Mouse (Mus musculus) forebrain, embryonic 12.5 days (tissue): ENCODE measurements around the gene Slbp. TPM values are rescaled to one million over a fixed set of nuclear protein-coding genes. Genes with fewer than 3 reads are reported as not detected.

Experiments used
- ATAC-seq: fragments of 200-750 bp; cut with Nextera tagmentation; 2 replicates; pipeline ENCODE4 v1.8.0; 2017; ENCODE audit warnings: moderate TSS enrichment; ENCODE audit not compliant: low FRiP score
- H3K27ac ChIP-seq: fragments of 300-500 bp; sonication (generic); 2 replicates; pipeline ENCODE4 v1.5.1; 2016; ENCODE audit warnings: mild to moderate bottlenecking
- H3K27me3 ChIP-seq: fragments of 300-500 bp; sonication (generic); 2 replicates; pipeline ENCODE4 v1.6.1; 2016; ENCODE audit warnings: mild to moderate bottlenecking
- H3K36me3 ChIP-seq: fragments of 300-500 bp; sonication (generic); replicated peaks from 2 replicates; pipeline ENCODE4 v1.6.1; 2016; ENCODE audit warnings: mild to moderate bottlenecking
- H3K4me1 ChIP-seq: fragments of 300-500 bp; sonication (generic); 2 replicates; pipeline ENCODE4 v1.6.1; 2016
- H3K4me2 ChIP-seq: fragments of 300-500 bp; sonication (generic); 2 replicates; pipeline ENCODE4 v1.6.1; 2016; ENCODE audit warnings: mild to moderate bottlenecking, moderate library complexity
- H3K4me3 ChIP-seq: fragments of 300-500 bp; sonication (generic); replicated peaks from 2 replicates; pipeline ENCODE4 v1.5.1; 2016; ENCODE audit warnings: mild to moderate bottlenecking
- H3K9ac ChIP-seq: fragments of 300-500 bp; sonication (generic); 2 replicates; pipeline ENCODE4 v1.6.1; 2016; ENCODE audit warnings: mild to moderate bottlenecking
- H3K9me3 ChIP-seq: fragments of 300-500 bp; sonication (generic); 2 replicates; pipeline ENCODE4 v1.6.1; 2016
- whole genome bisulfite sequencing: fragments of 180-500 bp; shearing (Covaris S2); methylation state at CpG from one replicate; pipeline ENCODE4 v1.1.7; 2016; 5-methylcytosine and 5-hydroxymethylcytosine counted together
- polyA plus RNA-seq: library from polyadenylated mRNA; unstranded; fragments of >200 nt; fragmentation: Nextera tagmentation; extraction: Ambion mirVana; gene quantifications from 2 replicates; pipeline ENCODE4 v1.2.1, GENCODE M21; 2016

Slbp gene
- polyA plus RNA-seq = 265 and 268 TPM in 2 replicates

- Histone ChIP-seq H3K4me3 (peak within 1 kb of the TSS; percentile 69), H3K4me1 (peaks cover 39% of the 10 kb centered on the region), H3K9me3 (no peaks in the 10 kb centered on the region), H3K27me3 (no peaks in the 10 kb centered on the region), H3K4me2 (peak within 1 kb of the TSS; percentile 70), H3K27ac (peak within 1 kb of the TSS; percentile 96), H3K9ac (peak within 1 kb of the TSS; percentile 76), H3K36me3 (peaks cover 43% of the 10 kb centered on the region)
- WGBS = under 1% methylated on average over 80 of the region's 82 CpGs
- ATAC-seq = peak; percentile 96
These were observed at the start of gene Slbp for GRCm38 (mm10) chr5:33651921-33652782. Gene Slbp, minus strand, starts transcription at chr5:33652574.

GRCm38 (mm10) chr5:33701832-33702231 lies 49.5 kb upstream of the Slbp start:
- peaks cover 77% of the 10 kb centered on the region for H3K27me3 ChIP-seq
- 88% methylated on average over 11 of the region's 11 CpGs for WGBS
- H3K9me3 ChIP-seq = no peaks in the 10 kb centered on the region
- H3K4me2 ChIP-seq = no peak overlapping the region
- no peaks in the 10 kb centered on the region for H3K36me3 ChIP-seq
- peaks cover 95% of the 10 kb centered on the region for H3K4me1 ChIP-seq
- no peak overlapping the region for H3K9ac ChIP-seq
- peak overlapping the region; percentile 50; the same call in 1 of the 2 replicates for H3K27ac ChIP-seq
- no peak overlapping the region for H3K4me3 ChIP-seq
- no peak for ATAC-seq

GRCm38 (mm10) chr5:33700010-33700409 lies 47.6 kb upstream of the Slbp start:
- 48% methylated on average over 13 of the region's 13 CpGs for WGBS
- no peak overlapping the region for H3K4me2 ChIP-seq
- no peak for ATAC-seq
- 0 out of 2 replicates have a peak overlapping the region, but pooled peaks have one; percentile 56 for H3K27ac ChIP-seq
- peaks cover 82% of the 10 kb centered on the region for H3K27me3 ChIP-seq
- no peaks in the 10 kb centered on the region for H3K9me3 ChIP-seq
- no peak overlapping the region for H3K4me3 ChIP-seq
- H3K36me3 ChIP-seq = no peaks in the 10 kb centered on the region
- H3K9ac ChIP-seq = no peak overlapping the region
- H3K4me1 ChIP-seq = peaks cover 95% of the 10 kb centered on the region

GRCm38 (mm10) chr5:33698669-33699068 lies 46.3 kb upstream of the Slbp start:
- Histone ChIP-seq H3K27me3 (peaks cover 84% of the 10 kb centered on the region), H3K9ac (no peak overlapping the region), H3K27ac (peak overlapping the region; percentile 84), H3K9me3 (no peaks in the 10 kb centered on the region), H3K4me1 (peaks cover 95% of the 10 kb centered on the region), H3K36me3 (no peaks in the 10 kb centered on the region), H3K4me3 (no peak overlapping the region), H3K4me2 (0 out of 2 replicates have a peak overlapping the region, but pooled peaks have one; percentile 22)
- WGBS = 69% methylated on average over 5 of the region's 5 CpGs
- no peak for ATAC-seq

DNA sequence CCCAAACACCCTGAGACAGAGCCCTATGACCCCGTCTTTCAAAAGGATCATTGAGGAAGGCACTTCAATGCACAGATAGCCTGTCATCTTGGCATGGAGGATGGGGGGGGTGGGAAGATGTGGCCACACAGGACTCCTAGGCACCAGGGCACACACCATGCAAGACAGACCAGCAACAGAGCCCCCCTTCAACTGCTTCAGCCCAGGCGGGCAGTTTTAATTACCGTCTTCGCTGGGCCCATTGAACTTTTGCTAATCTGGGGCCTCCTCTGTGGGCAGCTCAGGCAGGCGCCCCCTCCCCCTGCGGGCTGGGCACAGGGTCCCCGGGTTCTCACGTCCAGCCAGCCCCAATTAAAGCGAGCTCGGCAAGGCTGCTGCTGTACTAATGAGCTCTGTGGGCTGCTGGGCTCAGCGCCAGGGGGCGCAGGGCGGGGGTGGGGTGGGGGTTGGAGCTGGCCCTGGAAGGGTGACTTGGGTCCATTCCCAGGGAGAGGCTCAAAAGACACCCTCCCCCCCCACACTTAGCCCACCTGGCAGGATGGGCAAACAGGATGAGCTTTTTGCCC lies 45.7 kb upstream of the Slbp start:
- H3K27ac ChIP-seq = peak overlapping the region; percentile 84
- H3K36me3 ChIP-seq = no peaks in the 10 kb centered on the region
- H3K27me3 ChIP-seq = peaks cover 84% of the 10 kb centered on the region
- peaks cover 94% of the 10 kb centered on the region for H3K4me1 ChIP-seq
- H3K4me3 ChIP-seq = no peak overlapping the region
- peak; percentile 72 for ATAC-seq
- H3K9ac ChIP-seq = no peak overlapping the region
- no peaks in the 10 kb centered on the region for H3K9me3 ChIP-seq
- peak overlapping the region; percentile 22; the same call in 1 of the 2 replicates for H3K4me2 ChIP-seq
- 6% methylated on average over 13 of the region's 13 CpGs for WGBS

GRCm38 (mm10) chr5:33697534-33697933 lies 45.2 kb upstream of the Slbp start:
- Histone ChIP-seq H3K4me2 (0 out of 2 replicates have a peak overlapping the region, but pooled peaks have one; percentile 22), H3K27me3 (peaks cover 84% of the 10 kb centered on the region), H3K4me1 (peaks cover 94% of the 10 kb centered on the region), H3K4me3 (no peak overlapping the region), H3K9me3 (no peaks in the 10 kb centered on the region), H3K27ac (peak overlapping the region; percentile 84), H3K9ac (no peak overlapping the region), H3K36me3 (no peaks in the 10 kb centered on the region)
- 8% methylated on average over 1 of the region's 1 CpGs for WGBS
- 0 out of 2 replicates have a peak, but pooled peaks have one; percentile 0 for ATAC-seq

DNA sequence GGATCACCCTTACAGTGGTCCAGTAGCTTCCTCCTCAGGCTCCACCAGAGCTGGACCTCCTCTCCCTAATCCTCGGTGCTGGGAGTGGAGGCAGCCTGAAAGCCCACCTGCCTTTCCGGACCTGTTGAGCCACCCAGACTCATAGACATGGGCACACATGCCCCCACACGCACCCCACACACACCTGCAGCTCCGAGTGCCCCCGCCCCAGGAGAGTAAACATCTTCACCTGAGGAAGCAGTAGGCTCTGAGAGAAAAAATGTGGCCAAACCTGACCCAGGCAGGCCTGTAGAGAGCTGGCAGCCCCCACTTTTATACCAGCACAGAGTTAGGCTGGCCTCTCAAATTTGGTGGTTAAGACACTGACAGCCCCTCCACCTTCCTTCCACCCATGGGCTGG lies 44.1 kb upstream of the Slbp start:
- Histone ChIP-seq H3K4me2 (peak overlapping the region; percentile 68; the same call in 1 of the 2 replicates), H3K4me3 (no peak overlapping the region), H3K9ac (peak overlapping the region; percentile 51; the same call in 1 of the 2 replicates)

GRCm38 (mm10) chr5:33695718-33696121 lies 43.3 kb upstream of the Slbp start:
- Histone ChIP-seq H3K9me3 (no peaks in the 10 kb centered on the region), H3K9ac (peak overlapping the region; percentile 51), H3K27ac (peak overlapping the region; percentile 96), H3K27me3 (peaks cover 81% of the 10 kb centered on the region), H3K4me3 (peak overlapping the region; percentile 46), H3K4me1 (peaks cover 92% of the 10 kb centered on the region), H3K36me3 (no peaks in the 10 kb centered on the region), H3K4me2 (peak overlapping the region; percentile 68)
- ATAC-seq = no peak
- WGBS = 1% methylated on average over 24 of the region's 24 CpGs

More for the DNA sequence above, 44.1 kb upstream of the Slbp start:
- H3K9me3 ChIP-seq = no peaks in the 10 kb centered on the region
- H3K27ac ChIP-seq = peak overlapping the region; percentile 96
- H3K36me3 ChIP-seq = no peaks in the 10 kb centered on the region
- H3K4me1 ChIP-seq = peaks cover 94% of the 10 kb centered on the region
- WGBS = 48% methylated on average over 5 of the region's 5 CpGs
- peaks cover 84% of the 10 kb centered on the region for H3K27me3 ChIP-seq
- ATAC-seq = no peak

DNA sequence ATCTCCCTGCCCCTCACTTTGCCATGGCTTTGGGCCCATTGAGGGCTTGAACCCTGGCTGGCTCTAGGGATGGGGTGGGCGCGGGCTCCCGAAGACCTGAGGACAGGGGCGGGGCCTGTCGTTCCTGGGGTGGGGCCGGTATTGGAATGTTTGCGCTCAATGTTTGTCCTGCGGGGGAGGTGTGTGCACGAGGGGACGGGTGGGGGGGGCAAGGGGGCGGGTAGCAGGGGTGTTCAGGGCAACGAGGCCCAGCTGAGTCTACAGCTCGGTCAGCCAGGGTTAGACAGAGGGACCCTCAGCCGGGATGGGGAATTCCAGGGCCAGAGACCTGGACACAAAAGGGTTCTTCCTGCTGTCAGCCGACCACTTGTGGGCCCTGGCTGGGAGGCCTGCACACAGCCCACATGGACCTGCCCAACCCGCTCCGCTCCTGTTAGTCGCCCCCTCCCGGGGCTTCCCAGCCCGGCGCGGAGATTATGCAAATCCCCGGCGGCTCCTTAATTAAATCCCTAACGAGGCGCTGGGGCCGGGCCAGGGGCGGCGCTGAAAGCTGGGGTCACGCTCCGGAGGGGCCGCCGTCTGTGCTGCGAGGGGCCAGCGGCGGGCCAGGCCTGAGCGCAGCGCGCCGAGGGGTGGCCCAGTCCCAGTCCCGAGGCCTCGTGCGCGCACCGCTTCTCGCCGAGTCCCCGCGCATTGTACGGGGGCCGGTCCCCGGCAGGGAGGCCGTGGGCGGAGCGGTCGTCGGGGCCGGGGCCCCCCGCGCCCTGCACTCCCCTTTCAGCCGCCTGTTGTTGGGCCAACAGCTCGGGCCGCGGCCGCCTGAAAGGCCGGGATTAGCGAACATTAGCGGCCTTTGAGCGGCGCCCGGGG lies 42.7 kb upstream of the Slbp start:
- Histone ChIP-seq H3K4me2 (peak overlapping the region; percentile 68), H3K4me1 (peaks cover 92% of the 10 kb centered on the region), H3K27ac (peak overlapping the region; percentile 96), H3K4me3 (peak overlapping the region; percentile 46), H3K9ac (peak overlapping the region; percentile 51), H3K27me3 (peaks cover 81% of the 10 kb centered on the region), H3K36me3 (no peaks in the 10 kb centered on the region), H3K9me3 (no peaks in the 10 kb centered on the region)
- under 1% methylated on average over 70 of the region's 71 CpGs for WGBS
- ATAC-seq = peak; percentile 85

- Histone ChIP-seq H3K9ac (0 out of 2 replicates have a peak overlapping the region, but pooled peaks have one; percentile 51), H3K36me3 (no peaks in the 10 kb centered on the region), H3K27ac (peak overlapping the region; percentile 96), H3K27me3 (peaks cover 80% of the 10 kb centered on the region), H3K4me1 (peaks cover 92% of the 10 kb centered on the region), H3K4me3 (peak overlapping the region; percentile 46; the same call in 1 of the 2 replicates), H3K4me2 (peak overlapping the region; percentile 68), H3K9me3 (no peaks in the 10 kb centered on the region)
- ATAC-seq = no peak
- 23% methylated on average over 9 of the region's 9 CpGs for WGBS
These were observed 42.1 kb upstream of the Slbp start for GRCm38 (mm10) chr5:33694461-33694847.

DNA sequence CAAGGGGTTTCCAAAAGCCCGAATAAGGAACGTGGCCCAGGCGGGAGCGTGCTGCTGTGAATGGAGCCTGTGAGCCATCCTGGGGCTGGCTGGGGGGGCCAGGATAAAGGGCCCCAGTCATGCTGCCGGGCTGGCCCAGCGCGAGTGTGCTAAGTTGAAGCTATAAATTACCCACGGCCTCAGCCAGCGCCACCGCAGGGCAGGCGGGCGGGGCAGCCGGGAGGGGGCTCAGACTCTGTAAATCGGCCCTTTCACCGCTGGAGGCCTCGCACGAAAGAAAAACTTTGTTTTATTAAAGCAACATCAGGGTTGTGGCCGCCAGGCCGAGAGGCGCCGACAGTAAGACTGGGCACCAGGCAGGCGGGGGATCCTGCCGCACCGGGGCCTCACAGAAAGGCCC lies 40.0 kb upstream of the Slbp start:
- no peak for ATAC-seq
- H3K9ac ChIP-seq = peak overlapping the region; percentile 17
- WGBS = under 1% methylated on average over 24 of the region's 24 CpGs

More for the DNA sequence above, 40.0 kb upstream of the Slbp start:
- no peaks in the 10 kb centered on the region for H3K9me3 ChIP-seq
- peak overlapping the region; percentile 32 for H3K4me2 ChIP-seq
- peak overlapping the region; percentile 84 for H3K27ac ChIP-seq
- H3K4me1 ChIP-seq = peaks cover 90% of the 10 kb centered on the region
- H3K36me3 ChIP-seq = no peaks in the 10 kb centered on the region
- H3K27me3 ChIP-seq = peaks cover 79% of the 10 kb centered on the region
- no peak overlapping the region for H3K4me3 ChIP-seq
